Mouse (Mus musculus): ENCODE data around the gene Rab11fip4.

GRCm38 (mm10) chr11:79652257-79652656, 61.2 kb downstream of the Rab11fip4 start:
- TF ChIP-seq GATA1 (IDR thresholded peaks at IDR 0.05; ENCODE audit: borderline replicate concordance, low read length): no peak
- TF ChIP-seq CTCF (IDR thresholded peaks at IDR 0.05; ENCODE audit: low read depth, low read length): no peak
- TF ChIP-seq POLR2AphosphoS5 (IDR thresholded peaks at IDR 0.05; ENCODE audit: insufficient replicate concordance, low read depth, low read length): no peak
- TF ChIP-seq TAL1 (conservative IDR thresholded peaks at IDR 0.05; ENCODE audit: low read depth, low read length): no peak
